Mouse (Mus musculus) central nervous system, embryonic 11.5 days (tissue): ENCODE measurements around the gene Vmn2r81. TPM values are rescaled to one million over a fixed set of nuclear protein-coding genes. Genes with fewer than 3 reads are reported as not detected.

Source experiments
- polyA plus RNA-seq: library from polyadenylated mRNA; depleted of rRNA; stranded (reverse); fragments of >200 nt; gene quantifications from 2 replicates; pipeline ENCODE4 v1.2.3, GENCODE M21; 2012; rRNA removed

The Vmn2r81 gene
- not detected in 2 replicates for polyA plus RNA-seq

DNA sequence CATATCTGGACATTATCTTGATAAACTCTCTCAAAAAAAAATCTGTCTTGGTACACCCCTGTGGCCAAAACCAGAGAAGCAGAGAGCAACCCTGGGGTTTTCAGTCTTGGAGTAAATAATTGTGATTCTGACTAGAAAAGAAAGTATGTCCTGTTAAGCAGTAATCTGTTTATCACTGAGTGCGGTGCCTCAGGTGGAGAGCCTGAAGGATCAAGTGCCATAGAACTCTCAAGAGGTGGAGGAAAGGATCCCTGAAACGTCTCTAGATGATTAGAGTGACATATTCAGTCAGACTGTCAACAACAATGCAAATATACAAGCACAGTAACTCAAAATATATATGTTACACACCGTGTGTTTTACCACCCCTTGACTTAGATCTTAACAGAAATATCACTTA lies at the start of gene Vmn2r81:
Gene Vmn2r81, plus strand, starts transcription at position 301 of the 400 bp plus-strand sequence.

Other genes with a start within 250 kb of the Vmn2r81 start
- not detected in 2 replicates for gene Olfr1351, start 235.2 kb upstream of the Vmn2r81 start, polyA plus RNA-seq
- not detected in 2 replicates for gene Olfr57, start 219.0 kb upstream of the Vmn2r81 start, polyA plus RNA-seq
- gene 2610008E11Rik, start 150.1 kb upstream of the Vmn2r81 start, polyA plus RNA-seq, result 16.6 and 26.1 TPM in 2 replicates
- not detected in 2 replicates for gene Vmn2r80, start 98.9 kb upstream of the Vmn2r81 start, polyA plus RNA-seq
- not detected in 2 replicates for gene Vmn2r82, start 108.8 kb downstream of the Vmn2r81 start, polyA plus RNA-seq
- gene Vmn2r83, start 221.0 kb downstream of the Vmn2r81 start, polyA plus RNA-seq, result not detected in 2 replicates